Mouse (Mus musculus) erythroblast, embryonic 14.5 days (primary cell): ENCODE results near the gene Stx1a. TPM values are rescaled to one million over a fixed set of nuclear protein-coding genes. Genes with fewer than 3 reads are reported as not detected.

Experiments
- H3K27me3 ChIP-seq: 2 replicates; pipeline ENCODE4 v1.6.1; 2012; ENCODE audit warnings: inconsistent platforms; ENCODE audit not compliant: control insufficient read depth
- H3K36me3 ChIP-seq: 2 replicates; pipeline ENCODE4 v1.6.1; 2012; ENCODE audit warnings: mild to moderate bottlenecking, inconsistent platforms; ENCODE audit not compliant: control insufficient read depth
- H3K4me1 ChIP-seq: 2 replicates; pipeline ENCODE4 v1.6.1; 2012; ENCODE audit warnings: inconsistent platforms; ENCODE audit not compliant: control insufficient read depth
- H3K4me3 ChIP-seq: replicated peaks from 2 replicates; pipeline ENCODE3; 2012; ENCODE audit warnings: moderate library complexity, mild to moderate bottlenecking, inconsistent platforms
- H3K9me3 ChIP-seq: 2 replicates; pipeline ENCODE4 v1.6.1; 2012; ENCODE audit warnings: low read length, inconsistent platforms, mixed read lengths; ENCODE audit not compliant: control insufficient read depth
- GATA1 ChIP-seq: IDR thresholded peaks from 2 replicates; pipeline ENCODE4 v1.6.1; 2012; ENCODE audit warnings: low read length, inconsistent platforms, mixed read lengths
- TAL1 ChIP-seq: IDR thresholded peaks from 3 replicates; pipeline ENCODE4 v1.6.1; 2012; ENCODE audit warnings: low read length, inconsistent platforms, mixed read lengths
- polyA plus RNA-seq: library from polyadenylated mRNA; stranded (reverse); fragments of >175 nt; gene quantifications from 2 replicates; pipeline ENCODE4 v1.2.3, GENCODE M21; 2012

Gene Stx1a
- polyA plus RNA-seq: 0.05 and 0.07 TPM in 2 replicates

DNA sequence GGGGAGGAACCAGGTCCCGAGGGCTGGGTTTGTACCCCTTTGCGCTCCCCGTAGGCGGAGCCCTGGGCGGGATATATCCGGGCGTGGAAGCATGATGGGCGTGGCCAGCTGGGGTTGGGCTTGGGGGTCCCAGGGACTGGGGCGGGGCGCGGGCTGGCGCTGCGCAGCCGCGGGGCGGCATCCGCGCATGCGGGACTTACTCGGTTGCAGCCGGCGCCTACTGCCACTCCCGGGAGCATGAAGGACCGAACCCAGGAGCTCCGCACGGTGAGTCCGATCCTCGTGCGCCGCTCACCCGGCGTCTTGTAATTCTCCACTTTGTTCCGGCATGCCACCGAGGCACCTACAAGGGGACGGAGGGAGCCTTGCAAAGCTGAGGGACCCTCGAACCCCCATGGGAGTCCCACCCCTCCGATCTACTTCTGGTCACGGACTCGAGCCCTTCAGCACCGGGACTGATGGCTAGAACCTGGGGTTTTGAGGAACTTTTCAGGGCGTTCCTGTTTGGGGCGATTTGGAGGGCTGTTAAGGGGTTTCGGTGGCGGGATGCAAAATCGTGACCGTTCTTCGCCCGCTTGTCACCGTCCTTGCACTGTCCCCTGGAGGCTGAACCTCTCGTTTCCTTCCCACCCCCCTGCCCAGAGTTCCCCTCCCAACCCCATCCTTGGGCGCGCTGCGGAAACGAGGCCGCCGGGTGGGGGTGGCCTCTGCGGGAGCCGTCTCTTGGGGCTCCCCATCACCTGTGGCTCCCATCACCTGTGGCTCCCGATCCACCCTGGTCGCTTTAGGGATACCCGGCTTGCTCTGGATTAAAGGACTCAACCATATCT lies at the start of gene Stx1a:
Gene Stx1a, plus strand, starts transcription at position 139 of the 830 bp plus-strand sequence.
- Histone ChIP-seq H3K36me3 (no peaks in the 10 kb centered on the region), H3K4me3 (peak within 1 kb of the TSS; percentile 56), H3K9me3 (no peaks in the 10 kb centered on the region), H3K27me3 (peaks cover 37% of the 10 kb centered on the region), H3K4me1 (peaks cover 27% of the 10 kb centered on the region)
- TF ChIP-seq TAL1 (no peak), GATA1 (no peak)

DNA sequence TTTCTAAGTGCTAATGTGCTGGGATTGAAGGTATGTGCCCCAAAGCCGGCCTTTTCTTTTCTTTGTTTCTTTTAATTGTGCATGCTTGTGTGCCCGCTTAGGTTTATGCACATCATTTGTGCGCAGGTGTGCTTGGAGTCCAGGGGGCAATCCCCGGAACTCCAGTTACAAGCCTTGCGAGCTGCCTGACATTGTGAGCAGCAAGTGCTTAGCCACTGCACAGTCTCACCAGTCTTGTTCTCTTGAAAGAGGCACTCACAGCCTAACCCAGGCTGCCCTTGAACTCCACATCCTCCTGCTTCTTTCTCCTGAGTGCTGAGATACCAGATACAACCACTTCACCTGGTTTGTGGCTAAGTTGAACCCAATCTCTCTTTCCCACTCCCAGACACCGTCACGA lies 49.8 kb upstream of the Stx1a start:
- Histone ChIP-seq H3K4me1 (peaks cover 56% of the 10 kb centered on the region), H3K36me3 (no peaks in the 10 kb centered on the region), H3K27me3 (no peaks in the 10 kb centered on the region), H3K4me3 (no peak overlapping the region), H3K9me3 (no peaks in the 10 kb centered on the region)
- no peak for TF ChIP-seq GATA1
- TF ChIP-seq TAL1: no peak

DNA sequence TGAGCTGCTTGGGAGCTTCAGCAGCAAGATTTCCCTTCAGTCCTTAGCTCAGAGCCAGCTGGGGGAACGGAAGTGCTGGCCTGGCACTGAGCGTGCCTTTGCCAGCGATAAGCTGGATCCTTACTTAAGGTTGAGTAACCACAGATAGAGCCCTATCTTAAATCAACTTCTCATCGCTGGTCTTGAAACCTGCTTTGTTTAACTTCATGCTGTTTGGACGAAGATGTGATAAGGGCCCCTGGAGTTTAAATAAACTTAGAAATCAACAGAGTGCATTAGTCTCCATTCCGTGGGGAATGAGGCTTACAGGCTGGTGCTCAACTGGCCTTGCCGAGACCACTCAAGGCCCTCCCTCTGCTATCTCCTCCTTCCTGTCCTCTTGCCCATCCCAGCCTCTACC lies 49.0 kb upstream of the Stx1a start:
- Histone ChIP-seq H3K36me3 (no peaks in the 10 kb centered on the region), H3K27me3 (no peaks in the 10 kb centered on the region), H3K9me3 (no peaks in the 10 kb centered on the region), H3K4me1 (peaks cover 56% of the 10 kb centered on the region), H3K4me3 (peak overlapping the region; percentile 28)
- no peak for TF ChIP-seq TAL1
- no peak for TF ChIP-seq GATA1

DNA sequence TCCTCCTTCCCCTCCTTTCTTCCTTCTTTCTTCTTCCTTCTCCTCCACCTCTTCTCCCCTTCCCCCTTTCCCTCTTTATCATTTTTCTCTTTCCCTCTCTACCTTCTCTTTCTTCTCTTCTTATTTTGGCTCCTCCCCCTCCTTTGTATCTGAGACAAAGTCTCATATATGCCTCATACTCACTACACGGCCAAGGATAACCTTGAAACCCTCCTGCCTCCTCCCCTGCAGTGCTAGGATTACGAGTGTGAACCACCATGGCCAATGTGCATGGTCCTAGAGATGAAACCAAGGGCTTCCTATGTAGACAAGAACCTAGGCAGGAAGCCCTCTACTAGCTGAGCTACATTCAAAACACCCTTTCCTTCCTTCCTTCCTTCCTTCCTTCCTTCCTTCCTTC lies 48.4 kb upstream of the Stx1a start:
- H3K4me3 ChIP-seq: no peak overlapping the region
- peaks cover 56% of the 10 kb centered on the region for H3K4me1 ChIP-seq
- no peaks in the 10 kb centered on the region for H3K9me3 ChIP-seq
- H3K27me3 ChIP-seq: no peaks in the 10 kb centered on the region
- TF ChIP-seq TAL1 (no peak), GATA1 (no peak)
- H3K36me3 ChIP-seq: no peaks in the 10 kb centered on the region

DNA sequence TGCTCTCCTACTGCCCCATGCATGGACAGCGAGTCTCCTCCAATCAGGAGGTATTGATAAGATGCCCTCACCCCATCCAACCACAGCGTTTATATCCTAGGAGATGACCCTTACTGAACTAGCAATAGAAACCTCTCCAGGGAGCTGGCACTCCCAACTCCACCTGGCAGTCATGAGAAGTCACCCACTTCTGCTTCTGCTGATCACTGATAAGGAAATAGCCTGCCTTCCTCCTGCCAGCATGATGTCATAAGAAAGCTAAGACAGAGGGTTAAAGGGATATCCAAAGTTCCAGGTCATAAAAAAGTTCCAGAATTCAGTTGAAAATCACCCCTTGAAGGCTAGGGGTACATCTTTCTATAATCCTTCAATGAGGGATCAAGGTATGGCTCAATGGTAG lies 47.1 kb upstream of the Stx1a start:
- TF ChIP-seq TAL1 (peak; percentile 48; the same call in 1 of the 3 replicates), GATA1 (no peak; the same call in 1 of the 2 replicates)
- Histone ChIP-seq H3K36me3 (no peaks in the 10 kb centered on the region), H3K4me3 (no peak overlapping the region), H3K27me3 (no peaks in the 10 kb centered on the region), H3K4me1 (peaks cover 62% of the 10 kb centered on the region), H3K9me3 (no peaks in the 10 kb centered on the region)

DNA sequence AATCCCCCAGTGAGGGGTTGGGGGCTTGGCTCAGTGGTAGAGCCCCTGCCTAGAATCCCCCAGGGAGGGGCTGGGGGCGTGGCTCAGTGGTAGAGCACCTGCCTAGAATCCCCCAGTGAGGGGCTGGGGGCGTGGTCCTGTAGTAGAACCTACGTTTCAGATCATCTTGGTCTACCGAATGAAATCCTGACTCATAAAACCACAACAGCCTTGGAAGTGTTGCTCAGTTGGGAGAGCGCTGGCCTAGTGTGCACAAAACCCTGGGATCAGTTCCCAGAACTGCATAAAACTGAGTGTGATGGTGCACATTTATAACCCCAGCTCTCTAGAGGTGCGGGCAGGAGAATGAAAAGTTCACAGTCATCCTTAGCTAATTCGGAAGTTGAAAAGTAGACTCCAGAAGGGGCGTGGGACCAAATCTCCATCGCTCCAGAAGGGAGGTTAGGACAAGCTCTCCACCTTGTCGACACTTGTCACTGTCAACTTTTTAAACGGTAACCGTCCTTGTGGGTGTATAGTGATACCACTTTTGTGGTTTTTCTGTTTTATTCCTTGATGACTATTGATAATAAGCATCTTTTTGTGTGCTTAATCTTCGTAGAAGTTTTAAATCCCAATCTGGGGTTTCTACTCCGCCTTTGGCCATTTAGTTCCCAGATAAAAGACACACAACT lies 46.6 kb upstream of the Stx1a start:
- H3K9me3 ChIP-seq: no peaks in the 10 kb centered on the region
- H3K4me3 ChIP-seq: no peak overlapping the region
- TF ChIP-seq TAL1 (no peak), GATA1 (no peak)
- peaks cover 62% of the 10 kb centered on the region for H3K4me1 ChIP-seq
- H3K27me3 ChIP-seq: no peaks in the 10 kb centered on the region
- H3K36me3 ChIP-seq: no peaks in the 10 kb centered on the region

DNA sequence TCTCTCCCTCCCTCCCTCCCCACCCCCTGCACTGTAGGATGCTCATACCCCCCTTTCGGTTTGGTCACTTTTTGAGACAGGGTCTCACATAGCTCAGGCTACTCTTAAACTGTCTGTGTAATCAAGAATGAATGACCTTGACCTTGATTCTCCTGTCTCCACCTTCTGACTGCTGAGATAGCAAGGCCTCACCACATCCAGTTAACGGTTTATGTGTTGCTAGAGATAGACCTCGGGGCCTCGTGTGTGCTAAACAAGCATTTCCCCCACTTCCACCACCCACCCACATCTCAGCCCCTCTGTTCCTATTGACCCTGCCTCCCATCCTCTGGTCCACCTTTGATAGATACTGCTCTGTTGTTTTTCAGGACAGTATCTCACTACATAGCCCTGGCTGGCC lies 45.4 kb upstream of the Stx1a start:
- H3K4me3 ChIP-seq: no peak overlapping the region
- TF ChIP-seq TAL1: no peak
- TF ChIP-seq GATA1: no peak
- H3K9me3 ChIP-seq: no peaks in the 10 kb centered on the region
- no peaks in the 10 kb centered on the region for H3K36me3 ChIP-seq
- peaks cover 57% of the 10 kb centered on the region for H3K4me1 ChIP-seq
- H3K27me3 ChIP-seq: no peaks in the 10 kb centered on the region

DNA sequence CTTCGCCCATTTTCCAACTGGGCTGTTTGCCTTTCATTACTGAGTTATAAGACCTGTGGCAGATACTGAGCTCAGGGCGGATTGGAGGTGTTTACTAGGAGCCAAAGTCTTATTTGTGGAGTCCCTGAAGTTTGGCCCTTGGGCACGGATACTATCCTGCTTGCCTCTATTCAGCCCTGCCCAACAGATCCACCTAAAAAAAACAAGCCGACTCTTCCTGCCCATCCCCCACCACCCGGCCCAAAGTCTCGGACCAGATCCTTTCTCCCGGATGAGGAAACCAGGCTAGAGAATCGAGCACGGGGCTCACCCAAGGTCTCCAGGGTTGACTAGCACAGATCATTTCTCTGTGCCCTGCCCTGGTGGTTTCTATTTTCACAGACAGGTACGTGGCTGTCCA lies 42.1 kb upstream of the Stx1a start:
- Histone ChIP-seq H3K9me3 (peaks cover 2% of the 10 kb centered on the region; the same call in 1 of the 2 replicates), H3K27me3 (peaks cover 26% of the 10 kb centered on the region), H3K36me3 (no peaks in the 10 kb centered on the region), H3K4me1 (peaks cover 32% of the 10 kb centered on the region), H3K4me3 (no peak overlapping the region)
- TF ChIP-seq TAL1: no peak
- no peak for TF ChIP-seq GATA1

DNA sequence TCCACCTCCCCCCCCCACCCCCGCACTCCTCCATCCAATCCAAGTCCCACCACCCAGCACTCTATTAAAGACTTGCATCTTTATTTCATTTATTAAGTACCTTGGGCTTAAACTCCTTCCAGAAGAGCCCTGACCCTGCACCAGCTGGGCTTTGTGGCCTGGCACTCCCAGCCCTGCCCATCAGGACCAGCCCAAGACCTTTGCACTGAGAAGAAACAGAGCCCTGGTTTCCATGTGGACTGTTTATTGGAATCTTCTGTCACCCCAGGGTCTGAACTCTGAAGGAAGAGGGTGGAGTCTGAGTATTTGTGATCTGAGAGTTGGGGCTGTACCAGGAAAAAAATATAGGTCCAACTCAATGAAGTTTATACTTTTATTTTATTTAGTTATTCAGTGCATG lies 40.2 kb upstream of the Stx1a start:
- H3K27me3 ChIP-seq: peaks cover 46% of the 10 kb centered on the region
- no peak overlapping the region for H3K4me3 ChIP-seq
- H3K4me1 ChIP-seq: peaks cover 19% of the 10 kb centered on the region
- H3K9me3 ChIP-seq: peaks cover 9% of the 10 kb centered on the region; the same call in 1 of the 2 replicates
- H3K36me3 ChIP-seq: no peaks in the 10 kb centered on the region
- TF ChIP-seq TAL1 (no peak), GATA1 (no peak)
